Mouse (Mus musculus) liver, embryonic 16.5 days (tissue): Measurements from ENCODE around the gene Cers6. TPM values are rescaled to one million over a fixed set of nuclear protein-coding genes. Genes with fewer than 3 reads are reported as not detected.

Source experiments
- ATAC-seq: fragments of 200-750 bp; cut with Nextera tagmentation; 2 replicates; pipeline ENCODE4 v1.8.0; 2017; ENCODE audit warnings: low read depth, mild to moderate bottlenecking, moderate number of reproducible peaks, moderate library complexity
- H3K27ac ChIP-seq: fragments of 300-500 bp; sonication (generic); 2 replicates; pipeline ENCODE4 v1.5.1; 2014; ENCODE audit warnings: mild to moderate bottlenecking, low read length
- H3K27me3 ChIP-seq: fragments of 300-500 bp; sonication (generic); 2 replicates; pipeline ENCODE4 v1.6.1; 2014; ENCODE audit warnings: low read depth, low read length, mixed read lengths; ENCODE audit not compliant: control insufficient read depth, insufficient read depth
- H3K36me3 ChIP-seq: fragments of 300-500 bp; sonication (generic); 2 replicates; pipeline ENCODE4 v1.6.1; 2014; ENCODE audit warnings: mild to moderate bottlenecking; ENCODE audit not compliant: control insufficient read depth, insufficient read depth
- H3K4me1 ChIP-seq: fragments of 300-500 bp; sonication (generic); 2 replicates; pipeline ENCODE4 v1.6.1; 2014; ENCODE audit warnings: low read depth, low read length, mixed read lengths; ENCODE audit not compliant: control insufficient read depth
- H3K4me2 ChIP-seq: fragments of 300-500 bp; sonication (generic); 2 replicates; pipeline ENCODE4 v1.6.1; 2014; ENCODE audit warnings: low read depth, low read length, mixed read lengths
- H3K4me3 ChIP-seq: fragments of 300-500 bp; sonication (generic); 2 replicates; pipeline ENCODE4 v1.5.1; 2014; ENCODE audit warnings: low read depth, mild to moderate bottlenecking, low read length
- H3K9ac ChIP-seq: fragments of 300-500 bp; sonication (generic); 2 replicates; pipeline ENCODE4 v1.6.1; 2014; ENCODE audit warnings: low read depth, low read length
- H3K9me3 ChIP-seq: fragments of 300-500 bp; sonication (generic); replicated peaks from 2 replicates; pipeline ENCODE4 v1.6.1; 2016; ENCODE audit warnings: low read length; ENCODE audit not compliant: control insufficient read depth
- WGBS: fragments of 180-500 bp; shearing (Covaris S2); extraction: QIAGEN DNeasy Blood & Tissue Kit; methylation state at CpG from one replicate; pipeline ENCODE4 v1.1.7; 2014; ENCODE audit not compliant: insufficient replicate concordance; 5-methylcytosine and 5-hydroxymethylcytosine counted together
- polyA plus RNA-seq: library from polyadenylated mRNA; unstranded; fragments of >200 nt; fragmentation: Nextera tagmentation; extraction: Ambion mirVana; gene quantifications from 2 replicates; pipeline ENCODE4 v1.2.1, GENCODE M21; 2015

The Cers6 gene
- polyA plus RNA-seq, 1 experiment from 2014 or later: 10.7 TPM

DNA sequence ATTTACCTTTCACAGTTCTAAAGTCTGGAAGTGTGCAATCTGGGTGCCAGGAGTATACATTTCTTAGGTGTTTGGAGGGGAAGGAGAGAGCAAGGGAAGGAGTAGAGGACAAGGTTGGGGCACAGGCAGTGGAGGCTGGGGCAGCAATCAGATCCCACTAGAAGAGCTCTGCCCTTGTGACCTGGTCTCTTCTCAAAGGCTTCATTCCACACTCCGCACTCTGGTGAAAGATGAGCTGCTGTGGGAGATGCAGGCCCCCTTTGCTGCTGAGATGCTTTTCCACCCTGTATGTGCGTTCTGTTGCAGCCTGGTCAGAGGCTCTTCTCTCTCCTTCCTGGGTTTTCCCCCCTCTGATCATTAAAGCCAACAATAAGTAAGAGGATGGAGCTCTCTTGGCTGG is 84.7 kb downstream of the Cers6 start:
- no peak overlapping the region for H3K4me3 ChIP-seq

DNA sequence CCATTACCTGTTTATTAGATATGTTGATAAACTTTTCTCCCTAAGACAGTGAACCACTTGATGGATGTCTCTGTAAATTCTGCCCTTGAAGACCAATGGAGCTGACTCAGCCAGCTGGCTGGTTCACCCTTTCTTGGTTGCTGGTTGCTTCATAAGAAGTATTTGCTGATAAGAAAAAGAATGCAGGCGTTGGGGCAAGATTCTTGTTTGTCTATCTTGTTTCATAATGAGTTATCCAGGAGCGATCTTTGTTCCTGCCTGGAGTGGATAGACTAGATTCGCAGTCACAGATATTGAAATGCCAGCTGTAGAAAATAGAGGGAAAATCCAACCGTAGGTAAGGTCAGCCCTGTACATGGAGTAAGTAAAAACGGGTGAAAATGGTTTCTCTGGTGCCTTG is 85.6 kb downstream of the Cers6 start:
- Histone ChIP-seq H3K9ac (no peak overlapping the region), H3K27ac (no peak overlapping the region), H3K27me3 (no peaks in the 10 kb centered on the region), H3K36me3 (0 out of 2 replicates have a peak, but pooled peaks cover 4% of the 10 kb centered on the region), H3K4me1 (peaks cover 5% of the 10 kb centered on the region), H3K4me2 (no peak overlapping the region), H3K9me3 (no peaks in the 10 kb centered on the region), H3K4me3 (no peak overlapping the region)
- WGBS: 42% methylated on average over 5 of the region's 5 CpGs
- no peak for ATAC-seq

More for the DNA sequence above, 84.7 kb downstream of the Cers6 start:
- H3K27me3 ChIP-seq: no peaks in the 10 kb centered on the region
- 49% methylated on average over 2 of the region's 2 CpGs for WGBS
- H3K9ac ChIP-seq: no peak overlapping the region
- H3K9me3 ChIP-seq: no peaks in the 10 kb centered on the region
- H3K4me2 ChIP-seq: no peak overlapping the region
- no peak for ATAC-seq
- H3K27ac ChIP-seq: peak overlapping the region; percentile 60
- H3K4me1 ChIP-seq: peaks cover 5% of the 10 kb centered on the region
- H3K36me3 ChIP-seq: 0 out of 2 replicates have a peak, but pooled peaks cover 4% of the 10 kb centered on the region

DNA sequence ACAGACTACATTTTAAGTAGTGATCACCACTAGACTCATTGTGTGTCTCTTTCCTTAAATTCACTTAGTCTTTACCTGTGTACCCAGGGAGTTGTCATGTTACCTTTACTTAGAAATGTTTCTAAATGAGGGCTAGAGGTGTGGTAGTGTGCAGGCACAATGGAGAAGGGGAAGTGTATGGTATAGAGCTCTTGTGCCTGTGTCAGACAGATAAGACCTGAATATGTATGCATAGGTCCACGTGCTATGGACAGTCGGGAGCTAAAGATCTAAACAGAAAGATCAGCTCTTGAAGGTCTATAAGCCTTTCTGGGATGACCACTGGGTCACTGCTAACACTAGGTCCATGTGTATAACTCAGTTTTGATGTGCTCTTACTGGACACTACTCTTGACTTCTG is 87.9 kb downstream of the Cers6 start:
- H3K36me3 ChIP-seq: 0 out of 2 replicates have a peak, but pooled peaks cover 4% of the 10 kb centered on the region
- H3K4me1 ChIP-seq: peaks cover 5% of the 10 kb centered on the region
- no peak overlapping the region for H3K4me3 ChIP-seq
- H3K9ac ChIP-seq: no peak overlapping the region
- no peaks in the 10 kb centered on the region for H3K9me3 ChIP-seq
- H3K4me2 ChIP-seq: no peak overlapping the region
- peak; percentile 70 for ATAC-seq
- no peaks in the 10 kb centered on the region for H3K27me3 ChIP-seq
- no peak overlapping the region for H3K27ac ChIP-seq
- WGBS: 20% methylated on average over 2 of the region's 2 CpGs

DNA sequence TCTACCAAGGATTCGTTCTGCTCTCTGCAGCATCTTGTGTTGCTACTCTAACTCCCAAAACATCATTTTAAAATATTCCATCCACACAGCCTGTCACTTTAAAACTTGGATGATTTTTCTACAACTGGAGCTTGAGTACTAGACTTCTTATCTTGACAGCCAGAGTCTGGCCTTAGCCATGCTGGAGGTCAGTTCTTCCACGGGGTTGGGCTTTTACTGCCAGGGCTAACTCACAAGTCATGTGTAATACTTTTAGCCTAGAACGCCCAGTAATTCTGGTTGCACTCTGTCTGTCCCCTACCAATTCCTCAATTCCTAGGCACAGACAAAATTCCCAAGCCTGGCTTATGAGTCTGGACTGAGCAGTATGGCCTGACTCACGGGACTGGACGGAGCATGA is 88.5 kb downstream of the Cers6 start:
- 49% methylated on average over 5 of the region's 5 CpGs for WGBS

DNA sequence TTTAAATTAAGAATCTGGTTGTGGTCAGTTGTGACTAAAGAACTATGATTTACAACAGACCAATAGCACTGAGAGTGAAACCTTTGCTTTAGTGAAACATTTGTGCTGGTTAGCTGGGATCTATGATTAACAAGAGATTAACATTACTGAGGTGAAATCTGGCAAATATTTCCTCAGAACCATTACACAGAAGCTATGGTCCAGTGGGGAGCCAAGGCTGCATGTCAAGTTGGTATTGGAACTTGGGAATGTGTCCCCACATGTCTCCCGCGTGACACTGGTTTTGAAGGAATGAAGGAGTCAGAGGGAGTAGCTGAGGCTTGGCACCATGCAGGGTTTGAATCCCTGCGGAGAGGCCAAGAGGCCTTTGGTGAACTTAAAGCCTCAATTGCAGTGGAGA is 90.5 kb downstream of the Cers6 start:
- Histone ChIP-seq H3K4me1 (peaks cover 5% of the 10 kb centered on the region), H3K27ac (no peak overlapping the region), H3K9me3 (no peaks in the 10 kb centered on the region), H3K4me2 (no peak overlapping the region), H3K27me3 (no peaks in the 10 kb centered on the region), H3K9ac (no peak overlapping the region), H3K4me3 (no peak overlapping the region), H3K36me3 (0 out of 2 replicates have a peak, but pooled peaks cover 4% of the 10 kb centered on the region)
- no peak for ATAC-seq
- WGBS: 91% methylated on average over 3 of the region's 3 CpGs

More for the DNA sequence above, 88.5 kb downstream of the Cers6 start:
- Histone ChIP-seq H3K9ac (no peak overlapping the region), H3K4me1 (peaks cover 5% of the 10 kb centered on the region), H3K36me3 (0 out of 2 replicates have a peak, but pooled peaks cover 4% of the 10 kb centered on the region), H3K9me3 (no peaks in the 10 kb centered on the region), H3K4me2 (no peak overlapping the region), H3K27ac (no peak overlapping the region), H3K27me3 (no peaks in the 10 kb centered on the region), H3K4me3 (no peak overlapping the region)
- no peak for ATAC-seq

DNA sequence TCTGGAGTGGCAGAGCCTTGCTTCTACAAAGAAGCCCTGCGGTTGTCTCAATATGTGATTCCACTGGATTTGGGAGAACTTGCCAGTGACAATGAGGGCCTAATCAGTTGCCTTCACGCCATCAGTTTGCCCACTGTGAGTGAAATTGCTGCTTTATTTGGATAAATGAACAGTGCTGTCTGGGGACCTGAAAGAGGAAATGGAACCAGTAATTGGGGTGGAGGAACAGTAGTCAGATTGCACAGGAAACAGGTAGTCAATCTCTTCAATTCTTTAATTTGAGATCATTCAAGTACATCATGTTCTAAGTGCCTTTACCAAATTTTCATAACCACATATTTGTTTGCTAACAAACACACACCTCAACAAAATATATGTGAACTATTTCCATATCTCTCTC is 92.4 kb downstream of the Cers6 start:
- no peaks in the 10 kb centered on the region for H3K9me3 ChIP-seq
- H3K4me1 ChIP-seq: no peaks in the 10 kb centered on the region; the same call in 1 of the 2 replicates
- no peak overlapping the region for H3K4me3 ChIP-seq
- no peaks in the 10 kb centered on the region for H3K27me3 ChIP-seq
- 68% methylated on average over 2 of the region's 2 CpGs for whole genome bisulfite sequencing
- ATAC-seq: no peak
- H3K9ac ChIP-seq: no peak overlapping the region
- H3K36me3 ChIP-seq: no peaks in the 10 kb centered on the region
- H3K27ac ChIP-seq: no peak overlapping the region
- H3K4me2 ChIP-seq: no peak overlapping the region

DNA sequence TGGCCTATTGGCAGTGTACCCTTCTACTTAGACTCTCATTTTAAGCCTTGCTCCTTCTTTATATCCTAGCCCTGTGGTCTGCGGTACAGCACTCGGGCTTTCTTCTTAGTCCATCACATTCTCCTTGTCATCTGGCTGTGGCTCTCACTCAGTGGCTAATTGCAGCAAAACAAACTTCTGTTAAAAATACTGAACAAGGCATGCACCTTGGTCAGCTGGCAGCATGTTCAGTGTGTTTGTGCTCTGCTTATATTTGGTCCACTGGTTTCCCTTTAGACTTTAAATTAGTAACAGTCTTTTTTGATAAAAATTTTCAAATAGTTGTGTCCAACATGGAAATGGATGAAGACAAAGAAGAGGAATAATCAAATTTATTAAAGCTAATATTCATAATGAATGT is 94.3 kb downstream of the Cers6 start:
- Histone ChIP-seq H3K27me3 (no peaks in the 10 kb centered on the region), H3K4me2 (no peak overlapping the region), H3K9ac (no peak overlapping the region), H3K4me3 (no peak overlapping the region), H3K36me3 (no peaks in the 10 kb centered on the region), H3K9me3 (no peaks in the 10 kb centered on the region), H3K4me1 (no peaks in the 10 kb centered on the region; the same call in 1 of the 2 replicates), H3K27ac (no peak overlapping the region)
- no peak for ATAC-seq
- 87% methylated on average over 2 of the region's 2 CpGs for WGBS

DNA sequence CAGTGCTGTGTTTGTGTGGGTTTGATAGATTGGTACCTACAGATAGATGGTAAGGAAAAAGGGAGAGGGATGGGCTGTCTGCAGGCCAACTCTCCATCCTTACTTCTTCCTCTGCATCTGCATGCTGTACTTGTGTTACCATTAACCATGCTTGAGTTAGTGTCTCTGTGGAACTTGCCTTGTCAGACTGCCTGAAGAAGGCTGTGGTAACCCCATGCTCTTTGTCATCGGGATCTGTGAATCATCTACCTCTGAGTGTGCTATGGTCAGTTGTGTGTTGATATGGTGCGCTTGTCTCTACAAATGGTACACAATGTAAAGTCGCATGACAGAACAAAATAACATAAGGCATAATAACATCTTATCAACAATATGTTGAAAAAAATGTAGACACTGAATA is 94.9 kb downstream of the Cers6 start:
- no peak overlapping the region for H3K9ac ChIP-seq
- no peak overlapping the region for H3K4me2 ChIP-seq
- H3K9me3 ChIP-seq: no peaks in the 10 kb centered on the region
- 78% methylated on average over 3 of the region's 3 CpGs for WGBS
- no peak overlapping the region for H3K4me3 ChIP-seq
- no peaks in the 10 kb centered on the region for H3K27me3 ChIP-seq
- no peaks in the 10 kb centered on the region; the same call in 1 of the 2 replicates for H3K4me1 ChIP-seq
- no peaks in the 10 kb centered on the region for H3K36me3 ChIP-seq
- ATAC-seq: no peak
- no peak overlapping the region for H3K27ac ChIP-seq

DNA sequence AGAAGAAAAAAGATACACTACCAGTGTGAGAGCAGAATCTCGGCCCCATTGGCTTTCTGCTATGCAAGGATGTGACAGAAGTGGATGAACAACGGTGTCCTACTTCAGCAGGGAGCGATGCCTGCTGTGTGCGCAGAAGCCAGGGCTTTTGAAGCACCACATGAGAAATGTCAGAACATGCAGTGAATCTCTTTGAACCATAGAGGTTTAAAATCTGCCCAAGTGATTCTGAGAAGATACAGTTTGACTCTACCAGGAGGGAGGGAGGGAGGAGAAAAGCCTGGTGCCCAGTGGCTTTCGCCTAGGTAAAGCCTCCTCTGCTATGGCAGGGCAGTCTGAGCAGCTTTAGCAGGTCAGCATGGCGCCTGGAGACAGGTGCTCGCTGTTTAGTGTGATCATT is 96.6 kb downstream of the Cers6 start:
- Histone ChIP-seq H3K27me3 (no peaks in the 10 kb centered on the region), H3K4me2 (no peak overlapping the region), H3K27ac (no peak overlapping the region), H3K9ac (no peak overlapping the region), H3K4me3 (no peak overlapping the region), H3K36me3 (no peaks in the 10 kb centered on the region), H3K4me1 (no peaks in the 10 kb centered on the region; the same call in 1 of the 2 replicates), H3K9me3 (no peaks in the 10 kb centered on the region)
- 73% methylated on average over 7 of the region's 7 CpGs for WGBS
- ATAC-seq: no peak
